Mouse (Mus musculus): Measurements from ENCODE around the gene Ubr4. TPM values are rescaled to one million over a fixed set of nuclear protein-coding genes. Genes with fewer than 3 reads are reported as not detected.
"Not testable (repeated sequence)": the region's sequence is repeated elsewhere in the genome, so short reads cannot be mapped to it uniquely, and the experiment has no call there.

Ubr4 gene
- polyA plus RNA-seq, 1 experiment from 2014 or later: 63.1 TPM

GRCm38 (mm10) chr4:139512985-139513384 lies 160.6 kb downstream of the Ubr4 start:
- DNase-seq (ENCODE audit: low spot score): no peak
- WGBS: 88% methylated on average over 2 of the region's 2 CpGs
- Histone ChIP-seq H3K27me3 (ENCODE audit: control insufficient read depth, insufficient read depth, low read length) (no peaks in the 10 kb centered on the region), H3K27ac (replicated peaks; ENCODE audit: low read depth, low read length) (no peak overlapping the region), H3K4me1 (ENCODE audit: control insufficient read depth, insufficient read depth, low read length) (no peaks in the 10 kb centered on the region), H3K9ac (replicated peaks; ENCODE audit: low read length) (no peak overlapping the region), H3K4me3 (ENCODE audit: low read depth, low read length) (no peak overlapping the region), H3K36me3 (replicated peaks; ENCODE audit: control insufficient read depth, insufficient read depth, low read depth, low read length) (no peaks in the 10 kb centered on the region), H3K9me3 (replicated peaks; ENCODE audit: control insufficient read depth, low read length) (no peaks in the 10 kb centered on the region), H3K4me2 (ENCODE audit: low read depth, low read length) (no peak overlapping the region)
- no peak for ATAC-seq (replicated peaks; ENCODE audit: insufficient number of reproducible peaks, low FRiP score, low TSS enrichment, low read depth)

- DNase-seq (ENCODE audit: low spot score): no peak
- no peak for ATAC-seq (replicated peaks; ENCODE audit: insufficient number of reproducible peaks, low FRiP score, low TSS enrichment, low read depth)
- Histone ChIP-seq H3K27me3 (ENCODE audit: control insufficient read depth, insufficient read depth, low read length) (no peaks in the 10 kb centered on the region), H3K4me3 (ENCODE audit: low read depth, low read length) (no peak overlapping the region), H3K9me3 (replicated peaks; ENCODE audit: control insufficient read depth, low read length) (no peaks in the 10 kb centered on the region), H3K36me3 (replicated peaks; ENCODE audit: control insufficient read depth, insufficient read depth, low read depth, low read length) (no peaks in the 10 kb centered on the region), H3K4me2 (ENCODE audit: low read depth, low read length) (no peak overlapping the region), H3K4me1 (ENCODE audit: control insufficient read depth, insufficient read depth, low read length) (no peaks in the 10 kb centered on the region), H3K27ac (replicated peaks; ENCODE audit: low read depth, low read length) (no peak overlapping the region), H3K9ac (replicated peaks; ENCODE audit: low read length) (no peak overlapping the region)
- 70% methylated on average over 6 of the region's 6 CpGs for WGBS
These were observed 166.8 kb downstream of the Ubr4 start for GRCm38 (mm10) chr4:139519221-139519620.

- Histone ChIP-seq H3K4me1 (ENCODE audit: control insufficient read depth, insufficient read depth, low read length) (no peaks in the 10 kb centered on the region), H3K4me3 (ENCODE audit: low read depth, low read length) (no peak overlapping the region), H3K9ac (replicated peaks; ENCODE audit: low read length) (no peak overlapping the region), H3K36me3 (replicated peaks; ENCODE audit: control insufficient read depth, insufficient read depth, low read depth, low read length) (no peaks in the 10 kb centered on the region), H3K27ac (replicated peaks; ENCODE audit: low read depth, low read length) (no peak overlapping the region), H3K9me3 (replicated peaks; ENCODE audit: control insufficient read depth, low read length) (no peaks in the 10 kb centered on the region), H3K27me3 (ENCODE audit: control insufficient read depth, insufficient read depth, low read length) (no peaks in the 10 kb centered on the region), H3K4me2 (ENCODE audit: low read depth, low read length) (no peak overlapping the region)
- WGBS: 91% methylated on average over 10 of the region's 10 CpGs
- DNase-seq (ENCODE audit: low spot score) (no peak), ATAC-seq (replicated peaks; ENCODE audit: insufficient number of reproducible peaks, low FRiP score, low TSS enrichment, low read depth) (no peak)
These were observed 169.5 kb downstream of the Ubr4 start for GRCm38 (mm10) chr4:139521926-139522325.

- no peak overlapping the region for H3K4me2 ChIP-seq (ENCODE audit: low read depth, low read length)
These were observed 174.1 kb downstream of the Ubr4 start for GRCm38 (mm10) chr4:139526475-139526874.

GRCm38 (mm10) chr4:139530248-139530647 lies 177.8 kb downstream of the Ubr4 start, which contains the start of gene Iffo2:
Gene Iffo2 (plus strand): TSS chr4:139530548.
- H3K9me3 ChIP-seq (replicated peaks; ENCODE audit: control insufficient read depth, low read length); H3K27me3 ChIP-seq (ENCODE audit: control insufficient read depth, insufficient read depth, low read length); H3K4me1 ChIP-seq (ENCODE audit: control insufficient read depth, insufficient read depth, low read length); DNase-seq (ENCODE audit: low spot score); H3K4me2 ChIP-seq (ENCODE audit: low read depth, low read length); H3K4me3 ChIP-seq (ENCODE audit: low read depth, low read length); H3K36me3 ChIP-seq (replicated peaks; ENCODE audit: control insufficient read depth, insufficient read depth, low read depth, low read length); H3K27ac ChIP-seq (replicated peaks; ENCODE audit: low read depth, low read length); H3K9ac ChIP-seq (replicated peaks; ENCODE audit: low read length); ATAC-seq (replicated peaks; ENCODE audit: insufficient number of reproducible peaks, low FRiP score, low TSS enrichment, low read depth): not testable (repeated sequence)
- WGBS: 86% methylated on average over 5 of the region's 5 CpGs

More at GRCm38 (mm10) chr4:139526475-139526874, 174.1 kb downstream of the Ubr4 start:
- ATAC-seq (replicated peaks; ENCODE audit: insufficient number of reproducible peaks, low FRiP score, low TSS enrichment, low read depth) (no peak), DNase-seq (ENCODE audit: low spot score) (no peak)
- no peak overlapping the region for H3K4me3 ChIP-seq (ENCODE audit: low read depth, low read length)
- H3K9ac ChIP-seq (replicated peaks; ENCODE audit: low read length): no peak overlapping the region
- H3K36me3 ChIP-seq (replicated peaks; ENCODE audit: control insufficient read depth, insufficient read depth, low read depth, low read length): no peaks in the 10 kb centered on the region
- no peak overlapping the region for H3K27ac ChIP-seq (replicated peaks; ENCODE audit: low read depth, low read length)
- H3K9me3 ChIP-seq (replicated peaks; ENCODE audit: control insufficient read depth, low read length): no peaks in the 10 kb centered on the region
- H3K27me3 ChIP-seq (ENCODE audit: control insufficient read depth, insufficient read depth, low read length): no peaks in the 10 kb centered on the region
- no peaks in the 10 kb centered on the region for H3K4me1 ChIP-seq (ENCODE audit: control insufficient read depth, insufficient read depth, low read length)
- WGBS: 75% methylated on average over 12 of the region's 12 CpGs

- Histone ChIP-seq H3K4me3 (ENCODE audit: low read depth, low read length) (no peak overlapping the region), H3K9ac (replicated peaks; ENCODE audit: low read length) (no peak overlapping the region), H3K4me2 (ENCODE audit: low read depth, low read length) (no peak overlapping the region), H3K27ac (replicated peaks; ENCODE audit: low read depth, low read length) (no peak overlapping the region), H3K36me3 (replicated peaks; ENCODE audit: control insufficient read depth, insufficient read depth, low read depth, low read length) (no peaks in the 10 kb centered on the region), H3K9me3 (replicated peaks; ENCODE audit: control insufficient read depth, low read length) (no peaks in the 10 kb centered on the region), H3K4me1 (ENCODE audit: control insufficient read depth, insufficient read depth, low read length) (no peaks in the 10 kb centered on the region), H3K27me3 (ENCODE audit: control insufficient read depth, insufficient read depth, low read length) (no peaks in the 10 kb centered on the region)
- DNase-seq (ENCODE audit: low spot score) (no peak), ATAC-seq (replicated peaks; ENCODE audit: insufficient number of reproducible peaks, low FRiP score, low TSS enrichment, low read depth) (no peak)
- 93% methylated on average over 10 of the region's 10 CpGs for WGBS
These were observed 179.7 kb downstream of the Ubr4 start for GRCm38 (mm10) chr4:139532081-139532480.

GRCm38 (mm10) chr4:139535127-139535695 lies 182.8 kb downstream of the Ubr4 start:
- ATAC-seq (replicated peaks; ENCODE audit: insufficient number of reproducible peaks, low FRiP score, low TSS enrichment, low read depth) (peak; percentile 48; the same call in 1 of the 2 replicates), DNase-seq (ENCODE audit: low spot score) (peak; percentile 33)
- Histone ChIP-seq H3K9ac (replicated peaks; ENCODE audit: low read length) (no peak overlapping the region), H3K9me3 (replicated peaks; ENCODE audit: control insufficient read depth, low read length) (no peaks in the 10 kb centered on the region), H3K4me3 (ENCODE audit: low read depth, low read length) (no peak overlapping the region), H3K36me3 (replicated peaks; ENCODE audit: control insufficient read depth, insufficient read depth, low read depth, low read length) (no peaks in the 10 kb centered on the region), H3K27ac (replicated peaks; ENCODE audit: low read depth, low read length) (no peak overlapping the region), H3K27me3 (ENCODE audit: control insufficient read depth, insufficient read depth, low read length) (no peaks in the 10 kb centered on the region), H3K4me2 (ENCODE audit: low read depth, low read length) (no peak overlapping the region), H3K4me1 (ENCODE audit: control insufficient read depth, insufficient read depth, low read length) (no peaks in the 10 kb centered on the region)
- 30% methylated on average over 12 of the region's 12 CpGs for WGBS

GRCm38 (mm10) chr4:139535719-139536118 lies 183.3 kb downstream of the Ubr4 start:
- H3K4me1 ChIP-seq (ENCODE audit: control insufficient read depth, insufficient read depth, low read length): no peaks in the 10 kb centered on the region
- no peak overlapping the region for H3K4me3 ChIP-seq (ENCODE audit: low read depth, low read length)
- no peaks in the 10 kb centered on the region for H3K27me3 ChIP-seq (ENCODE audit: control insufficient read depth, insufficient read depth, low read length)
- H3K4me2 ChIP-seq (ENCODE audit: low read depth, low read length): no peak overlapping the region
- H3K9ac ChIP-seq (replicated peaks; ENCODE audit: low read length): no peak overlapping the region
- ATAC-seq (replicated peaks; ENCODE audit: insufficient number of reproducible peaks, low FRiP score, low TSS enrichment, low read depth) (0 out of 2 replicates have a peak, but pooled peaks have one; percentile 18), DNase-seq (ENCODE audit: low spot score) (no peak)
- WGBS: 60% methylated on average over 7 of the region's 7 CpGs
- no peaks in the 10 kb centered on the region for H3K9me3 ChIP-seq (replicated peaks; ENCODE audit: control insufficient read depth, low read length)
- no peak overlapping the region for H3K27ac ChIP-seq (replicated peaks; ENCODE audit: low read depth, low read length)
- no peaks in the 10 kb centered on the region for H3K36me3 ChIP-seq (replicated peaks; ENCODE audit: control insufficient read depth, insufficient read depth, low read depth, low read length)

Data from embryonic facial prominence, embryonic 11.5 days (tissue).